Mouse (Mus musculus): ENCODE measurements around the gene Srsf3.
"Not testable (repeated sequence)": the region's sequence is repeated elsewhere in the genome, so short reads cannot be mapped to it uniquely, and the experiment has no call there.

Gene Srsf3

GRCm38 (mm10) chr17:29063988-29064285 lies 31.5 kb downstream of the Srsf3 start:
- DNase-seq (ENCODE audit: low read depth): no peak

GRCm38 (mm10) chr17:29065245-29065940 lies 33.0 kb downstream of the Srsf3 start:
- peak; percentile 88 for DNase-seq (ENCODE audit: low read depth)

GRCm38 (mm10) chr17:29065971-29066370 lies 33.5 kb downstream of the Srsf3 start:
- peak; percentile 78 for DNase-seq (ENCODE audit: low read depth)

GRCm38 (mm10) chr17:29067416-29067815 lies 35.0 kb downstream of the Srsf3 start:
- not testable (repeated sequence) for DNase-seq (ENCODE audit: low read depth)

GRCm38 (mm10) chr17:29067847-29068246 lies 35.4 kb downstream of the Srsf3 start:
- DNase-seq (ENCODE audit: low read depth): no peak

GRCm38 (mm10) chr17:29069063-29069462 lies 36.6 kb downstream of the Srsf3 start:
- DNase-seq (ENCODE audit: low read depth): no peak

GRCm38 (mm10) chr17:29071820-29072219 lies 39.4 kb downstream of the Srsf3 start:
- DNase-seq (ENCODE audit: low read depth): no peak

GRCm38 (mm10) chr17:29072701-29073307 lies 40.4 kb downstream of the Srsf3 start:
- DNase-seq (ENCODE audit: low read depth): peak; percentile 52

GRCm38 (mm10) chr17:29073313-29073712 lies 40.9 kb downstream of the Srsf3 start:
- no peak for DNase-seq (ENCODE audit: low read depth)

GRCm38 (mm10) chr17:29074085-29074484 lies 41.7 kb downstream of the Srsf3 start:
- no peak for DNase-seq (ENCODE audit: low read depth)

GRCm38 (mm10) chr17:29076235-29076634 lies 43.8 kb downstream of the Srsf3 start:
- DNase-seq (ENCODE audit: low read depth): no peak

- peak; percentile 62 for DNase-seq (ENCODE audit: low read depth)
Observed at GRCm38 (mm10) chr17:29077786-29078509, 45.5 kb downstream of the Srsf3 start.

- peak; percentile 59 for DNase-seq (ENCODE audit: low read depth)
Observed at GRCm38 (mm10) chr17:29078519-29079383, 46.3 kb downstream of the Srsf3 start.

- DNase-seq (ENCODE audit: low read depth): peak; percentile 64
Observed at GRCm38 (mm10) chr17:29080758-29081617, 48.6 kb downstream of the Srsf3 start.

- DNase-seq (ENCODE audit: low read depth): peak; percentile 87
Observed at GRCm38 (mm10) chr17:29081618-29082381, 49.4 kb downstream of the Srsf3 start.

GRCm38 (mm10) chr17:29083586-29083985 lies 51.2 kb downstream of the Srsf3 start:
- no peak for DNase-seq (ENCODE audit: low read depth)

GRCm38 (mm10) chr17:29084656-29085055 lies 52.2 kb downstream of the Srsf3 start:
- no peak for DNase-seq (ENCODE audit: low read depth)

- no peak for DNase-seq (ENCODE audit: low read depth)
Observed at GRCm38 (mm10) chr17:29085266-29085665, 52.8 kb downstream of the Srsf3 start.

- no peak for DNase-seq (ENCODE audit: low read depth)
Observed at GRCm38 (mm10) chr17:29086916-29087315, 54.5 kb downstream of the Srsf3 start.

GRCm38 (mm10) chr17:29090776-29091175 lies 58.3 kb downstream of the Srsf3 start, which contains the start of gene Cdkn1a:
Cdkn1a (plus strand) TSS chr17:29090976.
- DNase-seq (ENCODE audit: low read depth): no peak

Measured in induced T-regulatory cell, adult 2 months (primary cell).